Mouse (Mus musculus) frontal cortex, postnatal 25 days (tissue): ENCODE data around the gene Sowahd.
A peak's percentile ranks its signal among the peaks of the same experiment; 100 is the strongest.
"Not testable (repeated sequence)": the region's sequence is repeated elsewhere in the genome, so short reads cannot be mapped to it uniquely, and the experiment has no call there.

Experiments used
- DNase-seq, 2 experiments: peaks; one replicate each; pipeline ENCODE4 v3.0.0; 2022; ENCODE audit warnings: low spot score in 2 of 2

Gene Sowahd

DNA sequence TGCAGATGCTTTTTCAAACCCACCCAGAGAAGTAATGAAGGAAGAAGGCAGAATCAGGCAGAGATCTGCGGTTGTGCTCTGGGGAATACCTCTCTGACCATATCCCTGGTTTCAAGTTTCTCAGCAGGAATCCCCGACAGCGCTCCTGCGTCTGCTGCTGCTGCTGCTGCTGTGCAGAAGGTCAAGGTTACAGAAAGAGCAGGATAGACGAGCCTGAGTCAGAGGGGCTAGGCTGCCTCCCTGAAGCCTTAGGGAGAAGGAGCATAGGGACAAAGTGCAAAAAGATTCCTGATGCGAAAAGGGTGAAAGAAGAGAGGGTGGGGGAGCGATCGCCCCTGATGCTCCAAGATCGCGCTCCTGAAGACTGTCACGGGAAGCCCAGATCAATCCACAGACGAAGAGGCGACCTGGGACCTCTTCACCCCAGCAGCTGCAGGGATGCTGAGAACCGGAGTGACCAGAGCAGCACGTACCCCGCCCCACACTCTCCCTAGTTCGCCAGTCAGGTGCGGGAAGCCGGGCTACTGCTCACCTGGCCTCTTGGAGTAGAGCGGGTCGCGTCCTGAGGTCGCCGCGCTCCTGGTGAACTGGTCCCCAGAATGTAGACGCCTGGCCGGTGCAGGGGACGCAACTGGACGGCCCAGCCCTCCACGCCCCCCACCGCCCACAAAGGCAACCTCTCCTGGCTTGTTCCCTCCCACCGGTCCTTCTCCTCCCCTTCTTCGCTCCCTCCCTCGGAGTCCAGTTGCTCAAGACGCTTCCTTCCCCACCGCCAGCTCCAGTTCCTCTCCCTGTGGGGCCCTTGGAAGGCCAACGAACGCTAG lies at the start of gene Sowahd:
Sowahd (plus strand) TSS at position 780 of the 824 bp plus-strand sequence.
- no peak for DNase-seq

DNA sequence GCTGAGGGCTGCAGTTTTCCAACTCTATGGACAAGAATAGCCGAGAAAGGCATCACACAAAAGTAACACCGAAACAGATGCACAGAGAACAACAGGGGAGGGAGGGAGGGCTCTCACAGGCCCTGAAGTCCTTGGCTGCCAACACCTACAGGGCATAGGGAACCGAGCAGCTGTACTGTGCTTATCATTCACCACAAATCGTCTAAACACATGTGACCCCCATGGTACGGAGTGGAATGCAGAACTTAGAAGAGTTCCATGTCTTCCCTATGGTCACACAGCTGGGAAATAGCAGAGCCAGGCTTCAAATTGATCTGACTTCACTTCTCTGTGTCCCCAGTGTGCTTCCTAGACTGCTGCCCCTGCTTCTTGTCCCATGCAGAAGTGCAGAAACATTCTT lies 34.8 kb upstream of the Sowahd start:
- no peak for DNase-seq

DNA sequence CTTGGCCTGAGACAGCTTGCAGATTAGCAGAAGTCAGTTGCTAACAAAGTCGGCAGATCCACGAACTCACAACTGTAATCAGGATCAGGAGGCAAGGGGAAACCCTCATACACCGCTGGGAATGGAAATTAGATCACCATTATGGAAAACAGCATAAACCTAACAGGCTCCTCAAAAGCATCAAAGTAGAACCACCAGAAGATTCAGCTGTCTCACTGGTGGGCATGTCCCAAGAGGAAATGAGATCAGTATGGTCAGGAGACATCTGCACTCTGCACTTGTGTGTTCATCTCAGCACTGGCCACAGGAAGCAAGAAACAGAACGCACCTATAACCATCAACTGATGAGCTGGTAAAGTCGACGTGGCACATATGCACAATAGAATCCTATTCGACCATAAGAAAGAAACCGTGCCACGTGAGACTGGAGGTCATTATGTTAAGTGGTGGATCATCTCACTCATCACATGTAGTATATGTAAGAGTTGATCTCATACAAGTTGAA lies 30.4 kb upstream of the Sowahd start:
- no peak for DNase-seq

DNA sequence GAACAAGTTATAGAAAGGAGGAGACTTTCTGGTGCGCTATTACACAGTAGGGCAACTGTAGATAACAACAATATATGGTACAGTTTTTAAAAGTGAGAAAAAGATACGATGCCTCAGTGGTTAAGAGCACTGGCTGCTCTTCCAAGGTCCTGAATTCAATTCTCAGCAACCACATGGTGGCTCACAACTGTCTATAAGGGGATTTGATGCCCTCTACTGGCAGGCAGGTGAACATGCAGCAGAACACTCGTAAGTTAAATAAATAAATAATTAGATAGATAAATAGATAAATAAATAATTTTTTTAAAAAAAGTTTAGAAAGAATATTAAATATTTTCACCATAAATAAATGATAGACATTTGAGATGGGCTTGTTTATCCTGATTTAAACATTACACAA lies 29.6 kb upstream of the Sowahd start:
- DNase-seq: no peak

DNA sequence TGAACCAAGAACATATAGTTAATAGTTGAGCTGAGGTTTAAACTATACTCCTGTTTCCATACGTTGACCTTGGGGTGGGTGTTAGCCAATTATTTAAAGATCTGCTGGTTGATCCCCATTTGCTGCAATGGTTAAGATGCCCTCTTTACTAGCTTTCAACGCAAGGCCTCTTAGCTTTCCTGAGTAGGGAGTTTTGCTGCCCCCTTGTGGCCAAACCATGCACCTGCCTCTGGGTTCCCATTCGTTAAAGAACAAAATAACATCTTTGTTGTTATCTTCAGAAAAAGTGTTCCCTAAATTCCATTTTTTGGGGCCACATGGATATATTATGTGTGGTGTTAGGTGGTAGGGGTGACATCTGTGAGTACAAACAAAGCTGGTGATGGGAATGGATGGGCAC lies 26.0 kb upstream of the Sowahd start:
- peak; percentile 32 to 60 for DNase-seq

DNA sequence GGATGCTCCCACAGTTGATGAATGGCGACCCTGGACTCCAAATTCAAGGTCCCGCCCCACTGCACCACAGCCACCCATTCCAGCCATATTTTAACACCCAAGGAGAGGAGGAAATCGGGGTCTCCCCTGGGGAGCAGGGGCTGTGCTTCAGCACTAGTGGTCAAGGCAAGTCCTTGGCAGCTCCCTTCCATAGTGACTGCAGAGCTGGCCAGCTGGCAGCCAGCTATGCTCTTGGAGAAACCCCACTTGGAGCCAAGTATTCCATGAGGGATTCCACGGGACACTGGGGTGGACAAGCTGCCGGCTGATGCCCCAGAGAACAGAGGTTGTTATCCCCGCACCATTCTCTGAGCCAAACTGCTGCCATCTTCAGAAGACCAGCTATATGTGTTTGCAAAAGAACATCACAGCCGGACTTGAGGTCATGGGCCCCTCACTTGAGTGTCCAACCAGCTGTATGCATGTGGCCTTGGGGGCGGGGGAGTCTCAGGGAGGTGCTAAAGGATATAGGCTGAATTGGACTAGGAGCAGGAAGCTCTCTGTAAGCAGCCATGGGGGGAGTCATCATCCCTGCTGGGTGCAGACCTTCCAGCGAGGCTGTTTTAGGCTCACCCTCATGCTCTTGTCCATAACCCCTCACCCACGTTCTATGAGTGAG lies 24.9 kb upstream of the Sowahd start:
- DNase-seq: no peak

DNA sequence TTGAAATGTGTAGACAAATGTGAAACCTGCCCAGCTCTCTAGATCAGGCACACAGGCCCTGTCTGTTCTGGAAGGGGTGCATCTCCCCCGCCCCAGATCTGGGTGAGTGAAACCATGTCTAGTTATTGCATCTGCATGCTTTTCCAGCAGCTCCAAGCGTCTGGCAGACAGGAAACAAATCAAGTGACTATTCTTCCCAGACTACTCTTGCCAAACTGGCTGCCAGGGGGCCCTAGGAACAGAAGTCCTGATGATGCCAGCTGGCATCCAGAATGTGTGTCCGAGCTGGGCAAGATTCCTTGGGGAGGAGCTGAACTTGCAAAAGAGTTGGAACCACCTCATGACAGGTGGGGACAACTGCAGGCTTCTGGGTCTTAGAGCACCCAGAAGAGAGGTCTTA lies 20.3 kb upstream of the Sowahd start:
- DNase-seq: no peak

DNA sequence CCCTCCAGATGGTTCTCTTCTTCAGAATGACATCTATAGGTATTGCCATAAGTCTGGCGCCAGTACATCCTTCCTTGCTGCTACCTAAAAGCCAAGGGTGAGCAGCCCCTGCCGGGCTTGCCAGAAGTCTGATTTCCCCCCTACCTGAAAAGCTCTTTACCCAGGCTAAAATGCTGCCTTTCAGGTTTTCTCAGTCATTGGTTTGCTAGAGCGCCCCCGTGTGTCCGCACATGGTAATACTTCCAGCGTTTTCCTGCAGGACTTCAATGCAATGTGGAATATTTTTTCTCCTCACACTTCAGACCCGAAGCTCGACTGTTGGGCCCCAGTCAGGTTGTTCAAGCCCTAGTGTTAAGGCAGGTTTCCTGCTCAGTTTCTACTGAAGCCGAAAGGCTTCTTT lies 5.9 kb upstream of the Sowahd start:
- peak; percentile 47 to 54 for DNase-seq

DNA sequence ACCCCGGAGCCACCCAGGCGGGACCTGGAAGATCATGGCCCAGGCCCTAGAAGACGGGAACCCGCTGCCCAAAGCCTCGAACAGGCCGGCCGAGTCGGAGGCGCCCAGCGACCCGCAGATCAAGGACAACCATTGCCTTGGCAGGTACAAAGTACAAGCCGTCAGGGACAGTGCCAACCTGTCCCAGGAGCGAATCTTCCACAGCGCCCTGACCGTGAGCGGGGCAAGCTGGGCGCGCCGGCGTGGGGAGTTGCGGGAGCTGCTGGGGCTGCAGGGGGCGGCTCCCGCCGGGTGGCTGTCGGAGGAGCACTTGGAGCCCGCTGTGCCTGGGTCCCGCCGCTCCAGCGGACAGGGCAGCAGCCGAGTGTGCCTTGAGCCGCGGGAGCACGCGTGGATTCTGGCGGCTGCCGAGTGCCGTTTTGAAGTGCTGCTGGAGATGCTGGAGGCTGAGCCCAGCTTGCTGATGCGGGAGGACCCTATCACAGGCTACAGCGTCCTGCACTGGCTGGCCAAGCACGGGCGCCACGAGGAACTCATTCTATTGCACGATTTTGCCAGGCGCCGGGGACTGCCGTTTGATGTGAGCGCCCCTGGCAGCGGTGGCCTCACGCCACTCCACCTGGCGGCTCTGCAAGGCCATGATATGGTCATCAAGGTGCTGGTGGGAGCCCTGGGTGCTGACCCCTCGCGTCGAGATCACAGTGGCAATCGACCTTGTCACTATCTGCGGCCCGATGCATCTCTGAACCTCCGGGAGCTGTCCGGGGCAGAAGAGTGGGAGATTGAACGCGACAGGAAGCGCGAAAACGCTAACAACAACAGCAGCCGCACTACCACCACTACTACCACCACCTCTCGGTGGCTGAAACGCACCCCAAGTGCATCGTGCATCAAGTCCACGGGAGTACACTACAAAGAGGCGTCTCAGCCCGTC lies 512 bp downstream of the Sowahd start:
- no peak for DNase-seq

DNA sequence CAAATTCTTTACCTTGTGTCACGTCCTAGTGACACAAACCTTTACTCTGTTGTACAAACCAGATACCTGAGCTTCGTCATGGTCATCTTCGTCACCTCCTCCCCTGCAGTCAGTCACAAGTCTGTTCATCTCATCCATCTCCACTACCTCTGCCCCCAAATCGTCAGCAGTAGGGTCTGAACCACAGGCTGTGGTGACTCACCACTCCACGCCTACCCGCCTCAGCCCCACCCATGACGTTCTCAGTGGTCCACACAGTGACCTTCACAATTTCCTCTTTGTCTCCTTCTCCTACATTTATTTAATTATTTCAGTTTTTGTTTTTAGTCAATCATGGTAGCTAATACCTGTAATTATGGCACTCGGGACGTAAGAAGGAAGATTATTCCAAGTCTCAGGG lies 15.3 kb downstream of the Sowahd start:
- no peak for DNase-seq

DNA sequence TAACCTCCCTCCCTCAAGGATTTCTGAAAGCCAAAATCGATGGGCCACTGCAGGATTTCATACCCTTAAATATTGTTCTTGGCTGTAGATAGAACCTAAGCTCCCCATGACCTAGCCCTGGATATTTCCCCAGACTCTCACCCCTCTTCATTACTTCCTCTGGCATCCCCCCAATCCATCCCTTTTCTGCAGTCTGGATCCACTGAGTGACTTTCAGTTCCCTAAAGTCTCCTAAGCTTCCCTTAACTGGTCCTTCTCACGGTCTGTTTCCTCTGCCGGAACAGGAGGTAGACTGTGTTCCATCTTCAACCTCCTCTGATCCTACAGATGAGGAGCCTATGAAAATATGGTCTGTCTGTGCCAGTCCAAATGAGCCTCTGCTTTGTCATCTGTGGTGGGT lies 18.7 kb downstream of the Sowahd start:
- no peak for DNase-seq

DNA sequence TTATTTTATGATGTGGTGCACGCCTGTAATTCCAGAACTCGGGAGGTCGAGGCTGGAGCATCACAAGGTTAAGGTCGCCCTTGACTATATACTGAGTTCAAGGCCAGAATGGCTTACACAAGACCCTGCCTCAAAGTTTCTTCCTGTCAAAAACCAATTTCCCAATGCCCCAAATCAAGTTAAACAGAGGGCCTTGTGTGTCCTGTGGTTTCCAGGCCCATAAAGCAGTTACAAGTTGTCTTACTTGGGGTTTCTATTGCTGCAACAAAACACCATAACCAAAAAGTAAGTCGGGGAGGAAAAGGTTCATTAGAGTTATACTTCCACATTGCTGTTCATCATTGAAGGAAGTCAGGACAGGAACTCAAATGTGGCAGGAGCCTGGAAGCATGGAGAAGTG lies 20.1 kb downstream of the Sowahd start:
- no peak for DNase-seq

DNA sequence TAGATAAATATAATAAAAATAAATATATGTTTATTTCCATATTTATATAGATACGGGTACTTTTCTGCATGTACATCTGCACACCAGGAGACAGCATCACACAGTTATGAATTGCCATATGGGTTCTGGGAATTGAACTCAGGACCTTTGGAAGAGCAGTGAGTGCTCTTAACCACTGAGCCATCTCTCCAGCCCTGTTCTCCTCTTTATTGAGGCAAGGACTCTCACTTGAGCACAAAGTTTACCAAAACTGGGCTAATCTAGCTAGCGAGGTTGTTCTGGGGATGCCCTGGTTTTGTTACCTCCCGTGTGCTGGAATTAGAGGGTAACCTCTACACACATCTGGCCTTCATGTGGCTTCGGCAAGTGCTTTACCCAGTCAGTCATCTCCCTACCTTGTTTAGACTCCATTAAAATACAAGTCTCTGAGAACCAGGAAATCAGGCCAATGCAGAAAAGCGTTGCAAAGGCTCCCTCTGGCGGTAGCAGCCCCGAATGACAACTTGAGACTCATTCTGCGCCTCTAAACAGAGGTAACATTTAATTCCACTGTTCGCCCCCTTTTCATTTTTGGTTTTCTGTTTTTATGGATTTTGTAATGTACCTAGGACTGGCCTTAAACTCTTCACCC lies 25.7 kb downstream of the Sowahd start:
- DNase-seq: peak; percentile 40 to 57

DNA sequence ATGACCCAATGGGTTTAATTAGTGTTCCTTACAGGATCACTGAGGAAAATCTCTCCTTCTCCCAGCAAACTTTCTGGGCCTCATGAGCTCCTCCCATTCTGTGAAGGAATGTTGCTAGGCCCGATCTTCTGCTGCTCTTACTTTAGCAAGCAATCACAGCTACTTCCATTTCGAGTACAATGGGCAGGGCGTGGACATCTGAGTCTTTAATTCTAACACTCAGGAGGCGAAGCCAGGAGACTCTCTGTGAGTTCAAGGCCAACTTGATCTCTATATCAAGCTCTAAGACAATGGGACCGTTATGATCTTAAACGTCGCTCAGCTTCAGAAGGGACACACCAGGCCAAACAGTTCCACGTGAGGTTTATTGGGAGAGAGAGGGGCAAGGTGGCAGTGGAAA lies 28.0 kb downstream of the Sowahd start:
- no peak for DNase-seq

DNA sequence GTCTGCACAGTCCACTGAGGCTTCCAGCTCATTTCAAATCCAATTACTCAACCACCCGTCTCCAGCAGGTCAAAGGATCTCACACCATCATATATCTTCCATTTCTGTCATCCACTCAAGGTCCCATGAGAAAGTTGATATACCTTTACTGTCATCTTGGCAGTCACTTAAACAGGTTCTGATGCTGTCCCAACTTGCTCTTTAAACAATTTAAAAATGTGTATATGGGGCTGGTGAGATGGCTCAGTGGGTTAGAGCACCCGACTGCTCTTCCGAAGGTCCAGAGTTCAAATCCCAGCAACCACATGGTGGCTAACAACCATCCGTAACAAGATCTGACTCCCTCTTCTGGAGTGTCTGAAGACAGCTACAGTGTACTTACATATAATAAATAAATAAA lies 31.7 kb downstream of the Sowahd start:
- DNase-seq: not testable (repeated sequence)

DNA sequence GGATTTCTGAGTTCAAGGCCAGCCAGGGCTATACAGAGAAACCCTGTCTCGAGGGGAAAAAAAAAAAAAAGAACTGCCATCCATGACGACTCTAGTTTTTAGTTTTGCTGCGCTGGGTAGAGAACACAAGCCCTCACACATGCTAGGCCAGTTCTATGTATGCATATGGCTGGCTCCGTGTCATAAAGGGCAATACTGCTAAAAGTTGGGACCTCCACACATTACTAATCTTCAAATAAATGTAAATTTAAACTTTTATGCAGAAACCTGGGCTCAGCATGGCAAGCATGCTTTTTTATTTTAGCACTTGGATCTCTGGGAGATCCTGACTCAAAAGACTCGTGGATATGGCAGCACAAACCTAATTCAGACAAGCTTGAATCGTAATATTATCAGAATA lies 32.5 kb downstream of the Sowahd start:
- DNase-seq: no peak

DNA sequence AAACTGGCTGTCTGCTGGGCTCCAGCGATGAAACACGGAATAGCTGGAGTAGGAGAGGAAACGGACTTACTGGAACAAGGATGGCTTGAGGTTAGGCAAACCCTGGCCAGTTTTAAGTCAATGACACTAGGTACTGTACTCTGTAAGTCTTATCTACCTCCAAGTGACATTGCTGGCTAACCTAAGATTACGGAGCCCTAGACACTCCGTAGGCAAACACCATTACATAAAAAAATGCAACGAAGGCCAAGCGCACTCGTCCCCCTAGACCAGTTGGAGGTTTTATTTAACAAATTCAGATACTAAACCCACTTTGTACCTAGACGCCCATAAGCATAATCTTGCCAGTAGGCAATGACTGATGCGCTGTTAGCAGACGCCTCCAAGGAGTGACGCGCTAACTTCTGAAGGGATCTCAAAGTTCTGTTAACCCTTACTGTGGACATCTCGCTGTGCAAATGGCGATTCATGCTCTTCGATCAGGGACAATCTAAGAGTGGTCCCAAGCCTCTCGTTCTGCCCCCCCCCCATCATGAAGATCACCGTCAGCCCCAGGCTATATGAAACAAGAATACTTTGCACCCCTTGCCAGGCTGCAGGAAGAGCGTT lies 35.8 kb downstream of the Sowahd start:
- DNase-seq: no peak

DNA sequence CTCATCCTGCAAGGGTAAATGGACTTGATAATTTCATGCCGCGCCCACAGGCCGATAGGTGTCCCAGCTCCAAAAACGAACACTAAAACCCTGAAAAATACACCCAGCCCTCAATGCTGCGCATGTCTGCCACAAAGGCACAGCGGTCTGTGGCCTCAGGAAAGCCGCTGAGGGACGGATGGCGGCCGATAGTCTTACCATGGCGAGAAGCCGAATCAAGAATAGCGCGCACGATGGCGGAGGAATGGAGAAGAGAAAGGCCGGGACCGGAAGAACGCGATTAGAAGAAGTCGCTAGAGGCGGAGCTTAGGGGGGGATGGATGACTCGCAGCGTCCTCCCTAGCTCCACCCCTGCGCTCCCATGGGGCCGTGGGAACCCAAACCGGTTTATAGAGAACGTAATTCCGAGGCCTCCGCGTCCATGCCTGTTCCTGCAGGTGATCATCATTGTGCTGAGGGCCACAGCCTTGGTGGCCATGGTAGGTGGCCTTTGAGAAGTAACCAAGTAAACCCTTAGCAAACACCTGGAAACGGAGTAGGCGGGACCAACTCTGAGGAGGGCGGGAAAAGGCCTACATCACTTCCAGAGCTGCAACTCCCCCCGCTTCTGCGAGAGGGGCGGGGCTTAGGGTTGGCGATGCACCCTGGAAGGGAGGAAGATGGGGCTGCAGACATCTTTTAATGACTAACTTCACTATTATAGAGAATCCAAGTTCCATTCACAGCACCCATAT lies 36.4 kb downstream of the Sowahd start, which contains the start of gene Rpl39:
Rpl39 (minus strand) TSS at position 476 of the 734 bp plus-strand sequence.
- DNase-seq: peak; percentile 59 to 70

DNA sequence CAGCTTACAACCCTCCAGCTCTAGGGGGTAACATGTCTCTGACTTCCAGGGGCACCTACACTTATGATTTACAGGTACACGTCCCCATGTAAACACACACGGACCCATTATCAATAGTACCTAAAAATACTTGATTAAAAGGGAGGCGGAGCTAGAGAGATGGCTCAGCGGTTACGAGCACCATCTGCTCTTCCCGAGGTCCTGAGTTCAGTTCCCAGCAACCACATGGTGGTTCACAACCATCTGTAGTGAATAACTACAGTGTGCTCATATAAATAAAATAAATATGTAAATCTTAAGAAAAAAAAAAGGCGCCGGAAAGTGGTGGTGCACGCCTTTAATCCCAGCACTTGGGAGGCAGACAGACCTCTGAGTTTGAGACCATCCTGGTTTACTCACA lies 37.0 kb downstream of the Sowahd start:
- no peak for DNase-seq

DNA sequence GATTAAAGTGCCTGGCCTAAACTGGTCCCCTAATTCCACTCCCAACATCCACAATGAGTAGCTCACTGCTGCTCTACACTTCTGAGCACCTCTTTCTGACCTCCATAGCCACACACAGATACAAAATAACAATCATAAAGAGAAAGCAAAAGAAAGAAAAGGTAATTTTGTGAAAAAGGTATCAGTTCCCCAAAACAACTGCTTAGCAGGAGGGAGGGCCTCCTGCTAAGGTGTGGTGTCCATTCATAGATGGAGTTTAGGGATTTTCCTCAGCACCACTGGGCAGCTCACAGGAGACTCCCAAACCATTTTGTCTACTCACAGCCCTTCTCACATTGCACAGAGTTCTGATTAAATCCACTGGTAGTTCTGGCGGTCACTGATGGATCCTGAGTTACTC lies 40.1 kb downstream of the Sowahd start:
- no peak for DNase-seq
